Mouse (Mus musculus) testis, postnatal 14 days (tissue): Measurements from ENCODE around the gene Atxn1.
A peak's percentile ranks its signal among the peaks of the same experiment; 100 is the strongest.

Source experiments
- DNase-seq: peaks from one replicate; pipeline ENCODE4 v3.0.0; 2021; ENCODE audit warnings: low spot score

Atxn1 gene

DNA sequence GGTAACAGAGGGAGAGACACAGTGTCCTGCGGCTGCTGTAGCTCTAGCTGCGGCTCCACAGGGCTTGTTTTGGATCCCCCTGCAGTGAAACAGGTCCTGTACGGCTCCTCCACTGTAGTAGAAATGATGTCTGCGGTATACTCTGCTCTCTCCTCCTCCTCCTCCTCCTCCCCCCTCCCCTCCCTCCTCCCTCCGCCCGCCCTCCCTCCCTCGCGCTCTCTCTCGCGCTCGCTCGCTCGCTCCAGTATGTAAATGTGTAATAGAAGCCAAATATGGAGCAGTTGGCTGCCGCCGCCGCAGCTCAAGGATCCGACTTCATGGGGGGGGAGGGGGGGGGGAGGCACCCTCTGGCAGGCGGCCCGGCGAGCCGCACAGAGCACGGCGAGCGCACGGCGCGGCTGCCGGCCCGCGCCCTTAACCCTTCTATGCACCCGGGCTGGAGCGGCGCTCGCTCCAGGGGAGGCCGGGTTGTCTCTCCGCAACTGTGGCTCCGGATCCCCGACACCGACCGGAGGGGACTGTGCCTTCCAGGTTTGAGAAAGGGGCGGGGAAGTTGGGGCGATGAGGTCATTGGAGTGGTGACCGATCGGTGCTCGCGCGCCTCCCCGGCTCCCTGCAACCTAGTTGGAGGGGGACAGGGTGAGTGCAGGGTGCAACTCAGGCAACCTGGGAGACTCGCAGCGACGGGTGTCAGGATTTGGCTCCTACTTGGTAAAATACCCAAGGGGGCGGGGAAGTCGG, at the start of gene Atxn1:
TSS of gene Atxn1 (minus strand) at position 156 of the 741 bp plus-strand sequence.
- DNase-seq, result peak; percentile 66

DNA sequence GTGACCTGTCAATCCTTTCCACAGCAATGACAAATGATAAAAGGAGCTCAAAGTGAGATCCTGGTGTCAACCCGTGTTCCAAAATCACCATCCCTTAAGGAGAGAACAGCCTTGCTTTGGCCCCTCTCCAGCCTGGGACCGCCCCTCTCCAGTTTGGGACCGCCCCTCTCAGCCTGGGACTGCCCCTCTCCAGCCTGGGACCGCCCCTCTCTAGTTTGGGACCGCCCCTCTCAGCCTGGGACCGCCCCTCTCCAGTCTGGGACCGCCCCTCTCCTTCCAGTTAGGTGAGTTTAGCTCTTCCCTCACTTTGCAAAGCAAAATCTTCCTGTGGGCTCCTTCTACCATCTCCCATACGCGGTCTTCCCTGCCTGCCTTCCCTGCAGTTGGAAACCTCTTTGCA, 46.4 kb upstream of the Atxn1 start:
- DNase-seq, result peak; percentile 14

DNA sequence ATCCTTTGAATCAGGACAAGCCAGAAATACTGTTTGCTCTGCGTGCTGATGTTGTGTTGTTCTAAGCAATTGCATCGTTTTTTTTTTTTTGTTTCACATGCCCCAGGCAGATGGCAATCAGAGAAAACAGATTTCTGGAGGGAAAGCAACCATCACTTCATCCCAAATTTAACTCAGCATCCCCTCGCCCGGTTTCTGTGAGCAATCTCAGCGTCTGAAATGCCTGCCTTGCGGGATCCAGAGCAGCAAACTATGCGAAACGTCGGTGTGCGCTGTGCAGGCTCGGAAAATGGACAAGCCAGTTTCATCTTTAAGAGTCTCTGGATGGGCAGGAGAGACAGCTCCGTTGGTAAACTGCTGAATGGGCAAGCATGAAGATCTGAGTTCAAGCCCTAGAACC, 45.3 kb upstream of the Atxn1 start:
- no peak for DNase-seq

DNA sequence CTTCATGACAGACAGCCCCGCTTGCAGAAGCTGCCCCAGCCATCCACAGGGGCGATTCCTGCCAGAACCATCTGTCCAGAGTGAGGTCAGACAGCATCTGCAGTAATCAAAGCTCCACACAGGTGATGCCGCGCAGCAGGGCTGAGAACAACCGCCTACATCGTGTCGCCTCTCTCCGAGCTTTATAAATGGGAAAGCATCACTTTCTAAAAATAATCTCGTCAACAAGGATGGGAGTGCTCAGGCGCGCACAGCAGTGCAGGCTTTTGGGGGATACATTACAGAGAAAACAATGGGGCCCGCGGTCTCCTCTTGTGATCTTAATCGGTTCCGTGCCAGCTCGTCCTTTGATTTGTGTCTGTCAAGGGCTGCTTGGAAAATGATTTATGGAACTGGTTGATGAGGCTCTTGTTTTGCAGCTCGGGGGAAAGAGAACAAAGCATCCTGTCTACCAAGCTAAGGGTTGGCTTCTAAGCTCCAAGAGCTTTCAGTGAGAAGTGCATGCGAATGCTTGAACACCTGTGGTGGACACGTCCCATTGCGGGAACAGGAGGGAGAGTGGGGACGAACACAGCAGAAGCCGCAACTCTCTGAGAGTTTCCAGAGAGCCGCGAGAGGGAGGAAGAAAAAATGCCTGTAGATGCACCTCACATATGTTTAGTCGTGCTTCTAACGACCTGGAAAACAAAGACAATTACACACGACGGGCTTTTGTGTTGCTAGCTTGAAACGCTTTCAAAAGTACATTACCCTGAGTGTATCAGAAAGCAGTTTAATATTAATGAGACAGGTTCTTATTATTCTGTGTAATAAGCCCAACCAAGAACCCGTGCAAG, 44.2 kb upstream of the Atxn1 start:
- DNase-seq, result no peak

DNA sequence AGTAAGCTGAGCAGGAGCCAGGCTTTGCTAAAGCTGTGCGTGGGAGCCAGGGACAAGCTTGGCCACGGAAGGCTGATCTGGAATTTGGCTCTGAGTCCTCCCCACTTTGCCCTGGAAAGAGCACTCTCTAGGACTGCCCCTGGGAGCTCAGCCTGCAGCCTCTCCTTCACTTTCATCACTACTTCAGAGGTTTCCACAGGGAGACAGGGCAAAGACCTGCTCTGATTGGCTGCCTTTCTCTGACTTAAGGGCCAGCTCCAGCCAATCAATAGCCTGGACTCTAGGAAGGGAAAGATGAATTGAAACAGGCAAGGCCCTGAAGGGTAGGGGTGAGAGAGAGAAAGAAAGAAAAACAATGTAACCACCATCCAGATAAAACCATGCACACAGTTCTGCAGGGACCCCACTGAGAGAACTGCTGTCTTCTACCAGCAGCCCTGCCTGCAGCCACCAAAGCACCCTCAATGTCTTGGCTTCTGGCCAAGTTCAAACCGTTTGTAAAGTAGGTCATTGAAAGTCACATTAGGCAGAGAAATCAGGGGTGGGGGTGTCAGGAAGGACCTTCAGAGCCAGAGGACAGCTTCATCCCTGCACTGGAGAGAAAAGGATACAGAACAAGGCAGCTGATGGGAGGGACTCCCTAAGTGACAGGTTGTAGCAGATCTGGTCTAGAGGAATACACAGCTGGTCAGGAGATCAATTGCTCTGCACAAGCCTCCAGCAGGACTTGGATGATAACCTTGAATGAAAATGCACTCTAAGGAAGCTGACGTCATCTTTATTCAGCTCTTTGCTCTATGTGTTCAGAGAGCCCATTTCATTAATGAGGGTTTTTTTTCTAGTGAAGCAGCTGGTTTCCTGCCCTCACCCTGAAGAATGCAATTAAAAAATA, 41.6 kb upstream of the Atxn1 start:
- peak; percentile 65 for DNase-seq

DNA sequence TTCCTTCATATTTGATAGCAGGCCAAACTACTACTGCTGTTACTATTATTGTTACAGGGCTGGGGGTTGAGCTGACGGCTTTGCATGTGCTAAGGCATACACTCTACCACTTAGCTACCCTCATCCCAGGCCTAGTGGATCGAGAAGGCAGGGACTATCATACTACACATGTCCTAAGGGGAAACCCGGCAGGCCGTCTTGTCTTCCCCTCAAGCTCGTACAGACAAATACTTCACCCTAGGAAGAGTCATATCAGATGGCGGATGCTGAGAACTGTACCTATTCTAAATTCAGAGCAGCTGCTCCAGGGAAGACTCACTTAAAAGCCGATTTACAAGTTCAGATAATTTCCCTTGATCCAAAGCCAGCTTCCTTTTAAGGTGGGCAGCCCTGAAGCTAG, 40.8 kb upstream of the Atxn1 start:
- DNase-seq, result no peak

DNA sequence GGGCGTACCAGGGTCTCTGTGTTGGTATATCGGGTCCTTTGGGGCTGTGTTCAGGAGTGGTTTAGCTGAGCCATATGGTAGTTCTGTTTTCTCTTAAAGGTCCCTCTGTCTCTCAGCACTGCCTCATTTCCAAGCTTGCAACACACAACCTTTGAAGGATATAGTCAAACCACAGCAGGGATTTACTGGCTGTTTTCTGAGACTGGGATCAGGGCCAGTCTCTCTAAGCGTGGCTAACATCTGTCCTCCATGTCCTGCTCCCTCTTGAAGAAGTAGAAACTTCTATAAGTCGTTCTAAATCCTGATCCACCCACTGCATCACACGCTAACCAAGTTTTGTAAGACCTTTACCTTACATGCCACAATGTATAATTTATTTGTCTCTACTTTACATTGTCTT, 36.5 kb upstream of the Atxn1 start:
- DNase-seq, result no peak

DNA sequence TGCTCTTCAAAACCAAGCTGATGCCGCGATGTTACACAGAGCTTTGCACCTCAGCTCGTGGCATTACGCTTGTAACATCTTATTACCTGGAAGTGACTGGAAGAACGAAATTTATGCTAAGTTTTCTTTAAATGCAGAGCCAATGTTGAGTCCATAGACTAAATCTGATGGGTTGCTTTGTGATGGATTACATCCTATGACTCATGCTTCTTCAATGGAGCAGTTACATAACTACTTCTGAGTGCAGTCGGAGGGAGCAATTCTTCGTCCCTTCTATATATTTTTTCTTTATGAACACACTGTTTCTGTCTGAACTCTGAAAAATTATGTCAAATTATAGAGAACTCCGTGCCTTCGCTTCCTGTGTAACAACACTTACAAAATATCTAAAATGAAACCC, 28.1 kb upstream of the Atxn1 start:
- DNase-seq, result no peak

DNA sequence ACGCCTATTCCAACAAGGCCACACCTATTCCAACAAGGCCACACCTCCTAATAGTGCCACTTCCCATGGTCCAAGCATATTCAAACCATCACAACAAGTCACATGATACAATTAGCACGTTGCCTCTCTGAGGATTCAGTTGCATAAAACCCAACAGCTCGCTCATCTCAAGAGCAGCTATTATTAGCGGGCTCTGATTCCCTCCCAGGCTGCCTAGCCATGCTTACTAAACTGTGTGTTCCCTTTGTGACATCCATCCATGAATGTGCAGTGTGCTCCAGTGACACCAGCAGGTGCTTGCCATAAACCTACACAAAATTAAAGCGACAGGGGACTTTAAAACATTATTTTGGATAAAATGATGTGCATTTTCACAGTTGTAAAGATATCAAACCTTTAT, 25.7 kb upstream of the Atxn1 start:
- DNase-seq, result no peak

DNA sequence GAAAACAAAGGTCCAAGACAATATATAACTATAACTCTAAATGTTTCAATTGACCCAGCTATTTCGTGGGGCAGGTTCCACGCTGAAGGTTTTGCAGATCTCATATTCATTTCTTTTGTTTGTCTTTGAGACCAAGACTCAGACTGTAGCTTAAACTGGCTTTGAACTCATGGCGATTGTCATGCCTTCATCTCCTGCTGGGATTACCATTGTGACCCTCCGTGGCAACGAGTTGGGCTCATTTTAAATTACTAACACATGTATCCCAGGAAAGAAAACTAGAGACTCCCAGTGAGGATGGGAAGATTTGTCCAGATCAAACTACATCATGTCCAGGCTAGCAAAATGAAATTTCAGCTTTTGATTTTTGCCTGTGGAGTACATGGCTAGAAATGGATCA, 14.4 kb upstream of the Atxn1 start:
- DNase-seq, result no peak

DNA sequence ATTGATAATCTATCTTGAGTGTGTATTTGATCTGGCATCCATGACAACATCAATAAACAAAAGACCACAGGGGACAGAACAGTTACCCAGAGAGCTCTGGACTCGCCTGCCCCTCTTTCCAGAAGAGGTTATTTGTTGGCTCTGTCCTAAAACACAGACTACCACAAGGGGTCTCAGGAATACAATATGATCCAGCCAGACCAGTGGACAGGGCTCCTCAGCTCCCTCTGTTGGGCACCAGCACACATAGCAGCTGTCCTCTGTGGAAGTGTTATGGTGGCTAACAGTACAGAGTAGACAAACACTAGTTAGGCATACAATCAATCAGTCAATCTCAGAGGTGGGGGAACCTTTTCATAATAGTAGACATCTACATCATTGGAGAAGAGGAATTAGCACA, 12.1 kb upstream of the Atxn1 start:
- DNase-seq, result no peak

DNA sequence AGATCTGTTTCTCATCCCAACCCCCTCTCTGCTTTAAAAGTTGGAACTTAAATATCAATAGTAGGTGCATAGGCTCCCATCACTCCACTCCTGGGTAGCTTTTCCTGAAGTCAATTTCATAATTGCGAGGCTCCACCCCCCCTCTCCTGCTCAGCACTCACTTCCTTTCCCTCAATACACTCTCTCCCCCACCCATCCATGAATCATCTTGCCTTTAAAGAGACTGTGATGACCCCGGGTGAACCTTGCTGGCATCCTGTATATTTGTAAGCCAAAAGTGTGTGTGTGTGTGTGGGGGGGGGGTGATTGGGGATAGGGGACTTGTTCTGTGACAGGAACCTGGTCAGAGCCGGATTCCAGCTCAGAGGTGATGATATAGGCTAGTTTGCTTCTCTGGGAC, 9.8 kb upstream of the Atxn1 start:
- DNase-seq, result no peak

DNA sequence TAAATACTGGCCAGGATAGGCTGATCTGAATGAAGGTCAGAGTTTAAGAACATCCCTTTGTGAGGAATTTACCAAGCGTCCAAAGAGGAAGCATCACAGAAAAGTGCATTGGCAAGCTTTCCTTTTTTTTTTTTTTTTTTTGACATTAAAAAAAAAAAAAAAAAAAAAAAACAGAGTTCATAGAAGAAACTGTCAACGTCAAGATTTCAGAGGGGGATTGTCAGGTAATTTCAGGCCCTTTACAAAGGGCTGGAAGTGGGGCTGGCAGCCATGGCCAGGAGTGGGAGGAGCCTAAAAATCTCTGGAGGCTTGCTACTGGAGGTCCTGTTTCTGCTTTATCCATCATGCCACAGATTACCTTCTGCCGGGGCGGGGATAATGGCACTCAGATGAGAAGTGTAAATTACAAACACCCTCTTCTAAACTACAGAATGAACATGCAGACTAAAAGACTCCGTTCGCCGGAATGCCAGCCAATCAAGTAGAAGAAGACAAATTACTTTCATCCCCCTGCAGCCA, 9.2 kb upstream of the Atxn1 start:
- DNase-seq, result no peak

DNA sequence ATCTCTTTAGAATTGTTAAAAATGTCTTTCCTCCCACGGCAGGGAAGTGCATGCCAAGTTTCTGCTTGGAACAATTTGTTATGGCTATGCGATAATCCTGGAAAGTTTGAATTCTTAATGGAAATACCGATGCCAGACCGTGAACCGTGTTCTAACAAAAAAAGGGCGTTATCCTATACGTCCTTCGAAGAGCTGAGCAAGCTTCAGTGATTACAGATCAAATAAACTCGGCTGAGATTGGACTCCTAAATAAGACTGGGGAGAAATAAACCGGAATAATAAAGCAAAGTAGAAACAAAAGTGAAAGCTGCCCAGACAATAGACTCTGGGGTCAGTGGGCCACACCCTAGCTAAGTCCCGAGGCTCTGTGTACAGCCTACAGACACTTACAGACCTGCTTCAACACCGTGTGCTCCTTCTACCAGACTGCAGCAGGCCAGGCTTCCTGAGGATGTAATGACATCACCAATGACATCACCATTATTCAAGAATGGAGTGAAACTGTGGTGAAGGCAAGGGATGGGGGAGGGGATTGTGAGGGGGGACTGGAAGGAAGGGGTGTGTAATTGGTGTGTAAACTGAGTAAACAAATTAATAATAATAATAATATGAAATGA, 6.2 kb upstream of the Atxn1 start:
- DNase-seq, result no peak

DNA sequence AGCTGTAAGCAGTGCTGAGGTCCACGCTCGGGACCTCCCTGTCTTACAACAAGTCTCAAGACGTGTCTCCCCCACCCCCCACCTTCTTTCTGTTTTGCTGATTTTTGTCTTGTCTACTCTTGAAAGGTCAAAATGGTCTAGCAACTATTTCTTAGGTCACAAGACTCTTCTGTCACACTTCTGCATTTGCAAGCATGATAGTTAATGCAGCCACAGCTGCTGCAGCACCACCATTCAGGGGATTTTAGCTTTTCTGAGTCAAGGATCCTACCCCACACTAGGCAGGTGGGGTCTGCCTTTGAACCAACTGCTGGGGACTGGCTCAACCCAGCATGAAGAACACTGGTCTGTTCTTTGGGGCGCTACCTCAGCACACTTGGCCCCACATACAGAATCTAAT, 3.4 kb upstream of the Atxn1 start:
- DNase-seq, result no peak

DNA sequence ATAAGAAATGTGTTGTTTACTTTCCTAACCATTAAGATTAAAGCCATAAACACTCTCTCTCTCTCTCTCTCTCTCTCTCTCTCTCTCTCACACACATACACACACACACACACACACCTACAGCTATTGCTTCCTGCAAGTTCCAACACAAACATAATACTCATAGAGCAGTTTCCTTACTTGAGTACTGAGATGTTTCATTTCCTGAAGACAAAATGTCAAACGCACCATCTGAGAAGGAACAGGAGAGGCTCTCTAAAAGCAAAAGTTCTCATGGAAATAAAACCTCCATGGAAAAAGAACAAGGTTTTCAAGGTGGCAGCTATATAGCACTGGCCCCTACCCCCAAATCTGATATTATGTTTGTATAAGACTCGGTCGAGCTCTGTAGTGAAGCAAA, 2.6 kb upstream of the Atxn1 start:
- DNase-seq, result no peak

DNA sequence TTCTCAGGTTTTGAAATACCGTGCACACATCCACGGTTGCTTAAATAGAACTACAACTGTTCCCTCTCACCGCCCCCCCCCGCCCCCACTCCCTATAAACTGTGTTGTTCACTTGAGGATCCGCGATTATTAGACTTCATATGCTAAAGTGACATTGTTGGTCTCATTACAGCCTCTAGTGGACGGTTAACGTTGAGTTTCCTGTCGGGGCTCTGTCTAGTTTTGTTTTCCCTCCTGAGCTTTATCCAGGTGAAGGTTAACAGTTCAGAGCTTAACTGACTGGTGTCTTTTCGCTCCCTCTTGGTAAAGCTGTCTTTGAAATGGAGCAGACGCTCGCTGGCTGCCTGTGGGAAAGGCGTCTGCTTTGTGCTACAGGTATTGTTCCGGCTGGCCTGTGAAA, 1.8 kb upstream of the Atxn1 start:
- no peak for DNase-seq

DNA sequence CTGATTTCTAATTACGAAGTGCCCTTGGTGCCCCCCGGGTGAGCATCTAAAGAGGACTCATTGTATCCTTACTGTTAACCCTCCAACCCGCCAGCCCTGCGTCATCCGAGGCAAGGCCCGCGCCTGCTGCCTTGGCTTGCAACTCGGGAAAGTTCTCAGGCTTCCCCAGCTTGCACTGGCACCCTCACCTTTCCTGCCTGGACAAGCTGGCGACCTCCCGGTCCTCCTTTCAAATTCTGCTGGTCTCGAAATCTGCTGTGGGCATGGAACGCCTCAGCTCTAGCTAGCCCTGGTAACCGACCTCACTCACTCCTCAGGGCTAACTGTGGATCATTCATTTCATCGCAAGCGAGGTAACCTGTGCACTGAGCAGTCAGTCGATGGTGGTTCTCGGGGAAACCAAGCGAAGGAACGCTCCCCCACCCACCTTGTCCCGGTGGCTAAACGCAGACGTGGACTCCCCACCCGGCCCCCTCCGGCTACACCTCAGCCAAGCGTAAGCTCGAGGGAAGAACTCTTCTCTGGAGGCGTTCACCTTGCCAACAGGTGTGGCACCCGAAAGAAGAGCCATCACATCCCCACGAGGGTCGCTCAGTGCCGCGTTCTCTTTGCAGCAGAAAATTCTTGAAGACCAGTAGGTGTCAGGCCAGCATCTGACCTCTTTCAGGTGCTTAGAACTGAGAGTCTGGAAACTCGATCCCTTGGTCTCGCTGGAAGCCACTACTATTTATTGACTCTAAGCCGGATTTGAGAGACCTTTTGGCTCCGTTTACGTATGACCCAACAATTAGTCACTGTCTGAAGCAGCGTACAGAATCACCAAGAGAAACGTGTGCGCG, 1.0 kb upstream of the Atxn1 start:
- DNase-seq, result no peak

DNA sequence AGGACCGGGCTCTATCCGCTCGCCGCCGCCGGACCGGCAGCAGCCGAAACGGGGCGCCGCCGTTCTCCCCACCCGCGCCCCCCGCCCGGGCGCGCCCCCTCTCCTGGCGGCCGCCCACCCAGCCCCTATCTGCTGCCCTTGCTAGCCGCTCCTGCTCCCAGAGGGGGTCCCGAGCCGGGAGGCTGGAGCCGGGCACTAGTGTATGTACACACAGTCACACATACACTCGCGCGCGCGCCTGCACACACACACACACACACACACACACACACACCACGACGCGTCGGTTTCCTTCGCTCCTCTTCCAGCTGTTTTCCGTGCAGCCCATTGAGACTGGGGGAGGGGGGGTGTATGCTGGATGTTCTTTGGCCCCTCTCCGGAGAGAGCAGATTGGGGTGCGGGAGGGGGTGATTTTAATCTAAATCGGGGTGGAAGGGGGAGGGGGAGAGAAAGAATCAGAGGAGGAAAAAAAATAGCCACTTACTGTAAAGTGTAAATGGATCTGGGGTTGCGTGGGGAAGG, 416 bp downstream of the Atxn1 start:
- peak; percentile 28 for DNase-seq

DNA sequence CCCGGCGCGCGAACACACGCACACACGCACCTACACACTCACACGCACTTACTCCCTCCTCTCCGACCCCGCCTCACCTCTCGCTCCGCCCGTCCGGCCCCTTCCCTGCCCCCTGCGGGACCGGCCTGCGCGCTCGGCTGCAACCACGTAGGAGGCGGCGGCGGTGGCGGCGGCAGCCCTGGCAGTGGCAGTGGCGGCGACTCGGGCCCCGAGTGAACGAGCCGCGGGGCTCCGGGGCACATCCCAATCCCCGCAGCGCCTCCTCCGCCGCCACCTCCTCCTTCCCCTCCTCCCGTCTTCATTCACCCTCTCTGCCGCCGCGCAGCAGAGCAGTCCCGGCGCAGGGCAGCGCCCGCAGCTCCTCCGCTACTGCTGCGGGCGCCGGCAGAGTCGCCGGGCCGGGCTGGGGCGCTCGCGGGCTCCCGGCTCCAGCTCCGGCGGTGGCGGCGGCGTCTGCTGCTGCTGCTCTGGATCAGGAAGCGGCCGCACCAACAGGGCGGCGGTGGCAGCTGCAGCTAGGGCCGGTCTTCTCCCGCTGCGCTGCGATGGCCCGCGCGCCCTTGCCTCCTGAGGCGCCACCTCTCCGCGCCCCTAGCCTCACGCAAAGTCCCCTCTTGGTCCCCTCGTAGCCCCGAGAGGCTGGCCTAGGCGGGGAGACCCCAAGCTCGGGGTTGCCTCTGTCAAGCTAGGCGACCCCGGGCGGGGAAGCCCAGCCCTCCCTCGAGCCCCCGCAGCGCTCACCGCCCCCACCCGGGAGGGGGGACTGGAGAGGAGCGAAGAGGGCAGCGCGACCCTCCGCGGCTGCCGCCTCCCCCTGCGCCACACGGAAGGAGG, 1.1 kb downstream of the Atxn1 start:
- DNase-seq, result peak; percentile 59
